Mouse (Mus musculus) lung, embryonic 14.5 days (tissue): Measurements from ENCODE around the gene Ttll9. TPM values are rescaled to one million over a fixed set of nuclear protein-coding genes. Genes with fewer than 3 reads are reported as not detected.

Experiments
- ATAC-seq: fragments of 200-750 bp; cut with Nextera tagmentation; 2 replicates; pipeline ENCODE4 v1.8.0; 2017; ENCODE audit warnings: mild to moderate bottlenecking, moderate TSS enrichment, moderate library complexity; ENCODE audit not compliant: insufficient read depth
- DNase-seq: peaks from one replicate; pipeline ENCODE4 v3.0.0-alpha.2; 2015
- H3K27ac ChIP-seq: fragments of 300-500 bp; sonication (generic); 2 replicates; pipeline ENCODE4 v1.5.1; 2014; ENCODE audit warnings: low read depth, mild to moderate bottlenecking, moderate library complexity
- H3K27me3 ChIP-seq: fragments of 300-500 bp; sonication (generic); 2 replicates; pipeline ENCODE4 v1.6.1; 2014; ENCODE audit warnings: low read length, control low read depth; ENCODE audit not compliant: insufficient read depth
- H3K36me3 ChIP-seq: fragments of 300-500 bp; sonication (generic); 2 replicates; pipeline ENCODE4 v1.6.1; 2014; ENCODE audit warnings: control low read depth; ENCODE audit not compliant: insufficient read depth
- H3K4me1 ChIP-seq: fragments of 300-500 bp; sonication (generic); 2 replicates; pipeline ENCODE4 v1.6.1; 2014; ENCODE audit warnings: antibody characterized with exemption, control low read depth; ENCODE audit not compliant: insufficient read depth
- H3K4me2 ChIP-seq: fragments of 300-500 bp; sonication (generic); 2 replicates; pipeline ENCODE4 v1.6.1; 2014; ENCODE audit warnings: mild to moderate bottlenecking
- H3K4me3 ChIP-seq: fragments of 300-500 bp; sonication (generic); 2 replicates; pipeline ENCODE4 v1.5.1; 2014; ENCODE audit warnings: low read depth, low read length
- H3K9ac ChIP-seq: fragments of 300-500 bp; sonication (generic); 2 replicates; pipeline ENCODE4 v1.6.1; 2014
- H3K9me3 ChIP-seq: fragments of 300-500 bp; sonication (generic); 2 replicates; pipeline ENCODE4 v1.6.1; 2016; ENCODE audit warnings: low read depth, low read length, control low read depth
- CTCF ChIP-seq: IDR thresholded peaks from 2 replicates; pipeline ENCODE4 v1.5.1; 2016; ENCODE audit warnings: antibody characterized with exemption, low read depth
- WGBS: fragments of 180-500 bp; shearing (Covaris S2); extraction: QIAGEN DNeasy Blood & Tissue Kit; methylation state at CpG from one replicate; pipeline ENCODE4 v1.1.7; 2014; 5-methylcytosine and 5-hydroxymethylcytosine counted together
- polyA plus RNA-seq: library from polyadenylated mRNA; unstranded; fragments of >200 nt; fragmentation: Nextera tagmentation; extraction: Ambion mirVana; gene quantifications from 2 replicates; pipeline ENCODE4 v1.2.1, GENCODE M21; 2014

Gene Ttll9
- polyA plus RNA-seq, 1 experiment from 2014 or later, result 0.59 TPM

DNA sequence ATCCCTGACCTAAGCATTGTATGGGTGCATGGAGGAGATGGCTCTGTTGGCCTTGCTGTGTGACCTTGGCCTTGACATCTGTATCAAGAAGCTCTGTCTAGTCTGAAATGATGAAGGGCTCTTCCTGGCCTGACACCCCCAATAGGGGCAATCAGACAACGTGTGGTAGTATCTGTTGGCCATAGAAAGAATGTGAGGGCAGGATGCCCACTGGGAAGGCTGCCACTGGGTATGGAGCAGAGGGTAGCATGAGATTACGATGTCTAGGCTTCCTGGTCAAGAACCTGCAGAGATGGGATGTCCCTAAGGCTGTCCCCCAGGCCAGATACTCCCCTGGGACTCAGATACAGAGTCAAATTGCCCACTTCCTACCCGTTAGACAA is 33.3 kb upstream of the Ttll9 start:
- peak overlapping the region; percentile 70; the same call in 1 of the 2 replicates for H3K27ac ChIP-seq
- H3K4me2 ChIP-seq, result no peak overlapping the region
- TF ChIP-seq CTCF, result no peak
- no peak overlapping the region for H3K9ac ChIP-seq
- whole genome bisulfite sequencing, result 64% methylated on average over 3 of the region's 3 CpGs
- H3K36me3 ChIP-seq, result no peaks in the 10 kb centered on the region
- no peaks in the 10 kb centered on the region for H3K9me3 ChIP-seq
- H3K4me3 ChIP-seq, result no peak overlapping the region
- no peak for DNase-seq
- peaks cover 14% of the 10 kb centered on the region; the same call in 1 of the 2 replicates for H3K4me1 ChIP-seq
- no peaks in the 10 kb centered on the region for H3K27me3 ChIP-seq
- no peak for ATAC-seq

DNA sequence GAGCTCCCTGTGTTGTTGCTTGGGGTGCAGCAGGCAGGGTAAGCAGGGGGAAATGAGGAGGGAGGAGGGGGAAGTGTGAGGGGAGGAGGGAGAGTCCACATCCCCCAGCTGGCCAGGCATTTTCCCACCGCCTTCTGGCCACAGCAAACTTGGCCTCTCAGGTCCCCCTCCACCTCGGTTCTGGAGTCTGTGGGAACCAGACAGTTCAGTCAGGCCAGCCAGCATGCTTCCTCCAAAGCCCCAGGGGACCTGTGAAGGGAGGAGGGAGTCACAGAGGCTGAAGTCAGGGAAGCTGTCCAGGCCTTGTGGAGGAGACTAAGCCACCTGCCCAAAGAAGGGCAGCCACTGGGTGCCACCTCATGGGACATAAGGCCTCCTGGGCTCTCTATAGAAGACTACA is 32.0 kb upstream of the Ttll9 start:
- WGBS, result 22% methylated on average over 2 of the region's 2 CpGs
- H3K4me1 ChIP-seq, result peaks cover 13% of the 10 kb centered on the region; the same call in 1 of the 2 replicates
- ATAC-seq (no peak), DNase-seq (peak; percentile 17)
- no peaks in the 10 kb centered on the region for H3K9me3 ChIP-seq
- H3K27ac ChIP-seq, result peak overlapping the region; percentile 38; the same call in 1 of the 2 replicates
- TF ChIP-seq CTCF, result no peak
- H3K4me3 ChIP-seq, result no peak overlapping the region
- no peaks in the 10 kb centered on the region for H3K36me3 ChIP-seq
- H3K27me3 ChIP-seq, result no peaks in the 10 kb centered on the region
- no peak overlapping the region for H3K9ac ChIP-seq
- peak overlapping the region; percentile 18 for H3K4me2 ChIP-seq

DNA sequence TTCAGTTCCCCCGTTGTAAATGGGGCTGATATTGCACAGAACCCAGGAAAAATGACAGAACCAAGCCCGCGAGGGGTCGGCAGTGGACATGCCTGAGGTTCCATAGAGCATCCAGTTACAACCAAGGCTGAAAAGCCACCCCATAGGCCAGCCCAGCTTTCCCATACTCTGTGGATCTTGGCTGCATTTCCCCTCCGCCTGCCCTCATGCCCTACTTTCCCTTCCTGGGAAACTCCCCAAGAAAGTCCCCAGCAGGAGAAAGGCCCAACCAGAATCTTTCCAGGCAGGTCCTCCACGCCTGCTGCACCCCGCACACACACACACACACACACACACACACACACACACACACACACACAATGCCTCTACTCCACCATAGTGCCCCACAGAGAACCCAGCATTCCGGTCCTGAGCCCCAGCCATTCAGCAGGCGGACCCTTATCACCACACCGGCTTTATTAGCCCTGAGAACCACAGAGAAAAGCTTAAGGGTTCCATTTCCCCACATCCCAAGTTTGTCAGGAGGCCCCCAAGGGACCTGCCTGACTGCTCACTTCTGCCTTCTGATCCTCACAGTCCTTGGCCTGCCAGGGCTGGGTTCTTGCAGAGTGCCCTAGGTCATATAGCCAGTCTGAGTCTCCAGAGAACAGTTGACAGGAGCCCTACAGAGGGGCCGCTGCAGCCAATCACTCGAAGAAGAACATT is 30.7 kb upstream of the Ttll9 start:
- WGBS, result 63% methylated on average over 12 of the region's 12 CpGs

DNA sequence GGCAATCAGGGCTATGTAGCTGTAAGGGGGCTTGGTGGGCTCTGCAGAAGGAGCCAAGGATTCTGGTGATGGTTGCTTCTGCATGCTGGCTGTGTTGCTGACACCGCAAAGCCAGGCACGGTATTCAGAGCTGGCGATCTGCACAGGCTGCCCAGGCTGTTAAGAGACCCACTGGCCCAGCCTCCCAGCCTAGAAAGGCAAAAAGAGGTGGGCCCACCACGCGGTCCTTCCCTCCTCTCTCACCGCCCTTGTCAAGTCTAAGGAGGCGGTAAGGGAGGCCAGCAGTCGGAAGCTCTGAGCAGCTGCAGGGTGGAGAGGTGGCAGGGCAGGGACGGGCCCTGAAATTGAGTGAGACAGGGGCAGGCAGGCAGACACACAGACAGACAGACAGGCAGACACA is 29.2 kb upstream of the Ttll9 start, which contains the start of gene Foxs1:
Foxs1 (minus strand) TSS at position 161 of the 400 bp plus-strand sequence.
- peak within 1 kb of the TSS; percentile 40 for H3K4me2 ChIP-seq

More for the DNA sequence above, 30.7 kb upstream of the Ttll9 start:
- Histone ChIP-seq H3K27me3 (peaks cover 5% of the 10 kb centered on the region; the same call in 1 of the 2 replicates), H3K4me3 (peak overlapping the region; percentile 17; the same call in 1 of the 2 replicates), H3K9ac (peak overlapping the region; percentile 34), H3K36me3 (no peaks in the 10 kb centered on the region), H3K9me3 (no peaks in the 10 kb centered on the region), H3K4me1 (0 out of 2 replicates have a peak, but pooled peaks cover 5% of the 10 kb centered on the region), H3K4me2 (peak overlapping the region; percentile 40), H3K27ac (peak overlapping the region; percentile 46; the same call in 1 of the 2 replicates)
- no peak for ATAC-seq
- no peak for TF ChIP-seq CTCF
- DNase-seq, result no peak

DNA sequence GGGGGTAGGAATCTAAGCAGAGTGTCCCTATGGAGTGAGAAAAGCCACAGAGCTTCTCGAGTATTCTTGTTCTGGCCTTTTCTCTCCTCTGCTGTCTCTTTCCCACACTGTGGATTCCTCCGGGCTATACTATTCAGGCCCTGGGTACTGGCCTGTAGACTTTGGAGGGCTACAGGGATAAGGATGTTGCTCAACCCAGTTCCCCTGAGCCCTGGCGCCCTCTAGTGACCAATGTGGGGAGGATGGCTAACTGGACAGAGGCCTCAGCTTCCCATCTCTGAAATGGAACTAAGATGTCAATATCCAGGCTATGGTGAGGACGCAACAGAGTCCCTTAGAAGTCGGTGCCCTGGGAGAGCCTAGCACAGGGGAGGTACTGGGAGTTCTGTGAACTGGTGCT is 28.7 kb upstream of the Ttll9 start:
- no peak overlapping the region for H3K4me2 ChIP-seq
- ATAC-seq (peak; percentile 32; the same call in 1 of the 2 replicates), DNase-seq (peak; percentile 74)
- H3K4me3 ChIP-seq, result no peak overlapping the region
- no peaks in the 10 kb centered on the region for H3K9me3 ChIP-seq
- no peak overlapping the region for H3K27ac ChIP-seq
- H3K9ac ChIP-seq, result no peak overlapping the region
- H3K27me3 ChIP-seq, result peaks cover 7% of the 10 kb centered on the region; the same call in 1 of the 2 replicates
- 34% methylated on average over 5 of the region's 5 CpGs for WGBS
- no peaks in the 10 kb centered on the region for H3K36me3 ChIP-seq
- peak; percentile 76 for TF ChIP-seq CTCF
- H3K4me1 ChIP-seq, result no peaks in the 10 kb centered on the region

More for the DNA sequence above, 29.2 kb upstream of the Ttll9 start, which contains the start of gene Foxs1:
- Histone ChIP-seq H3K27ac (peak within 1 kb of the TSS; percentile 46; the same call in 1 of the 2 replicates), H3K4me1 (0 out of 2 replicates have a peak, but pooled peaks cover 2% of the 10 kb centered on the region), H3K9me3 (no peaks in the 10 kb centered on the region), H3K4me3 (peak within 1 kb of the TSS; percentile 17), H3K36me3 (no peaks in the 10 kb centered on the region), H3K9ac (peak within 1 kb of the TSS; percentile 34), H3K27me3 (peaks cover 7% of the 10 kb centered on the region; the same call in 1 of the 2 replicates)
- WGBS, result 16% methylated on average over 9 of the region's 9 CpGs
- DNase-seq, result peak; percentile 68
- TF ChIP-seq CTCF, result no peak
- peak; percentile 72 for ATAC-seq

DNA sequence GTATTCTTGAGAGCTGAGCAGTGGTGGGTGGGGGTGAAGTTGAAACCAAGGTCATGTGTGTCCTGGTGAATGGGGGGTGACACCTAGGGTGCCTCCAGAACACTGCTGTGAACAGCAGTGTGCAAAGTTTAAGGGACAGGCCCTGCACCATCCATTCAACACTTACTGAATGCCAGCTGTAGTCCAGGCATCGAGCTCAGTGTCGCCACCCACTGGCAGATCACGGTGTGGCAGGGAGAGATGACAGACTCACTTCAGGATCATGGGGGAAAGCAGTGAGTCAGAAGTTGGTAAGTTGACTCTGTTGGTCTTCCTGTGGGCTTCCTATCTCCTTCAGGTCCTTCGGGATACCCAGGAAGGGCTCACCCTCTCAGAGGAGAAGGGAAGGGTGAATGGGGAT is 22.4 kb upstream of the Ttll9 start:
- no peak for ATAC-seq
- no peaks in the 10 kb centered on the region for H3K4me1 ChIP-seq
- no peak overlapping the region for H3K4me2 ChIP-seq
- H3K9me3 ChIP-seq, result no peaks in the 10 kb centered on the region
- no peak overlapping the region for H3K4me3 ChIP-seq
- peak; percentile 75 for TF ChIP-seq CTCF
- DNase-seq, result peak; percentile 58
- H3K27me3 ChIP-seq, result peaks cover 52% of the 10 kb centered on the region
- H3K36me3 ChIP-seq, result no peaks in the 10 kb centered on the region
- 12% methylated on average over 4 of the region's 4 CpGs for WGBS
- H3K27ac ChIP-seq, result no peak overlapping the region
- H3K9ac ChIP-seq, result no peak overlapping the region

DNA sequence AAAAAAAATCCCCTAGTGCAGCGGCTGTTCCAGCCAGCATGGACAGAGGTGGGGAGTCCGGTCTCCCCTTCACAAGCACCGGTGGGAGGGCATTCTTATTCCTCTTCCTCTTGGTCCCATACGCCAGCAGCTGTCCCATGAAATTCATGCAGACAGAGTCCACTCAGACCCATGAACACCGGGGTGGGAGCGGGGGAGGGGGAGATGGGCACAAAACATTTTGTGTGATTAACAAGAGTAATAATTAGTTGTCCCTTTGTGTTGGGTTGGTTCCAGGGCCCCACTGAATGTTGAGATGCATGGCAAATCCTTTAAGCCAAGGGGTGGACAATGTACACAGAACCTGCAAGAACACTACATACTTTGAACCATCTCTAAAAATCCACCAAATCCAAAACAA is 21.2 kb upstream of the Ttll9 start:
- Histone ChIP-seq H3K9me3 (no peaks in the 10 kb centered on the region), H3K36me3 (no peaks in the 10 kb centered on the region), H3K4me3 (no peak overlapping the region), H3K9ac (no peak overlapping the region), H3K27ac (no peak overlapping the region), H3K4me1 (no peaks in the 10 kb centered on the region), H3K4me2 (no peak overlapping the region), H3K27me3 (peaks cover 62% of the 10 kb centered on the region)
- DNase-seq (no peak), ATAC-seq (no peak)
- WGBS, result 72% methylated on average over 6 of the region's 6 CpGs
- no peak for TF ChIP-seq CTCF
